Mouse (Mus musculus) CH12.LX (cell line): ENCODE data around the gene Asb15. TPM values are rescaled to one million over a fixed set of nuclear protein-coding genes. Genes with fewer than 3 reads are reported as not detected.

ENCODE experiments used
- DNase-seq: peaks from one replicate; pipeline ENCODE4 v3.0.0-alpha.2; 2013; ENCODE audit errors: extremely low read depth
- H3K27ac ChIP-seq: 2 replicates; pipeline ENCODE4 v1.5.1; 2012; ENCODE audit warnings: low read depth, mild to moderate bottlenecking, control low read depth, moderate library complexity; ENCODE audit not compliant: insufficient read depth
- H3K27me3 ChIP-seq: replicated peaks from 2 replicates; pipeline ENCODE3; 2012; ENCODE audit warnings: inconsistent platforms
- H3K36me3 ChIP-seq, 2 experiments: replicated peaks in 1 of 2; 2 replicates each; pipeline versions ENCODE3 to v1.6.1; 2012; ENCODE audit warnings: inconsistent platforms in 1 of 2, low read length in 1 of 2, mild to moderate bottlenecking in 1 of 2, mixed read lengths in 1 of 2, moderate library complexity in 1 of 2; ENCODE audit not compliant: control insufficient read depth in 1 of 2, insufficient read depth in 1 of 2
- H3K4me1 ChIP-seq, 2 experiments: 2 replicates each; pipeline ENCODE4 v1.6.1; 2012; ENCODE audit warnings: inconsistent platforms in 1 of 2, moderate library complexity in 1 of 2; ENCODE audit not compliant: insufficient read depth in 2 of 2, control insufficient read depth in 1 of 2
- H3K4me2 ChIP-seq: 2 replicates; pipeline ENCODE4 v1.6.1; 2012; ENCODE audit warnings: low read depth, mild to moderate bottlenecking, control low read depth; ENCODE audit not compliant: poor library complexity, insufficient read depth, severe bottlenecking
- H3K4me3 ChIP-seq, 3 experiments: fragments of 150-350 bp in 1 of 3; sonication (generic) in 1 of 3; replicated peaks in 1 of 3; 2 replicates each; pipeline versions ENCODE3 to v1.5.1; 2011 to 2012; ENCODE audit warnings: low read depth in 2 of 3, low read length in 2 of 3, mild to moderate bottlenecking in 2 of 3, moderate library complexity in 2 of 3, control low read depth in 1 of 3, improper control_type of control experiment in 1 of 3, inconsistent platforms in 1 of 3, mixed read lengths in 1 of 3; ENCODE audit not compliant: poor library complexity in 1 of 3
- H3K79me2 ChIP-seq: replicated peaks from 2 replicates; pipeline ENCODE4 v1.6.1; 2012; ENCODE audit warnings: mild to moderate bottlenecking, moderate library complexity; ENCODE audit not compliant: control insufficient read depth, poor library complexity, insufficient read depth, severe bottlenecking; ENCODE audit errors: extremely low read depth
- H3K9ac ChIP-seq: 2 replicates; pipeline ENCODE4 v1.6.1; 2012; ENCODE audit warnings: low read depth, mild to moderate bottlenecking, control low read depth, moderate library complexity; ENCODE audit not compliant: insufficient read depth
- H3K9me3 ChIP-seq: replicated peaks from 2 replicates; pipeline ENCODE3; 2012; ENCODE audit warnings: low read length, inconsistent platforms, mixed read lengths
- BHLHE40 ChIP-seq: IDR thresholded peaks from 2 replicates; pipeline ENCODE4 v1.6.1; 2011; ENCODE audit warnings: mild to moderate bottlenecking, low read depth, low read length, improper control_type of control experiment
- CHD1 ChIP-seq: IDR thresholded peaks from 2 replicates; pipeline ENCODE4 v1.6.1; 2012; ENCODE audit warnings: low read depth, low read length, improper control_type of control experiment, inconsistent platforms
- CHD2 ChIP-seq: IDR thresholded peaks from 2 replicates; pipeline ENCODE4 v1.6.1; 2011; ENCODE audit warnings: low read length, improper control_type of control experiment
- CTCF ChIP-seq, 2 experiments: IDR thresholded peaks in 1 of 2; conservative IDR thresholded peaks in 1 of 2; 2 replicates each; pipeline ENCODE4 v1.5.1; 2011 to 2012; ENCODE audit warnings: low read depth in 2 of 2, low read length in 2 of 2, improper control_type of control experiment in 1 of 2, inconsistent platforms in 1 of 2, mild to moderate bottlenecking in 1 of 2, moderate library complexity in 1 of 2
- ELF1 ChIP-seq: IDR thresholded peaks from 2 replicates; pipeline ENCODE4 v1.6.1; 2014; ENCODE audit warnings: low read depth, mild to moderate bottlenecking, inconsistent platforms, low read length, improper control_type of control experiment
- EP300 ChIP-seq: IDR thresholded peaks from 2 replicates; pipeline ENCODE4 v1.6.1; 2011; ENCODE audit warnings: low read length, improper control_type of control experiment
- GABPA ChIP-seq: IDR thresholded peaks from 2 replicates; pipeline ENCODE4 v1.6.1; 2012; ENCODE audit warnings: low read depth, low read length, improper control_type of control experiment, inconsistent platforms; ENCODE audit not compliant: insufficient replicate concordance
- IRF4 ChIP-seq: IDR thresholded peaks from 2 replicates; pipeline ENCODE4 v1.6.1; 2014; ENCODE audit warnings: low read depth, mild to moderate bottlenecking, inconsistent platforms, low read length, improper control_type of control experiment
- KAT2A ChIP-seq: IDR thresholded peaks from 2 replicates; pipeline ENCODE4 v1.6.1; 2012; ENCODE audit warnings: low read length, improper control_type of control experiment, inconsistent platforms; ENCODE audit not compliant: insufficient replicate concordance
- MAX ChIP-seq: IDR thresholded peaks from 2 replicates; pipeline ENCODE4 v1.6.1; 2011; ENCODE audit warnings: low read length, improper control_type of control experiment
- MAZ ChIP-seq: IDR thresholded peaks from 2 replicates; pipeline ENCODE4 v1.6.1; 2012; ENCODE audit warnings: low read depth, mild to moderate bottlenecking, inconsistent platforms, low read length, improper control_type of control experiment, moderate library complexity
- MEF2A ChIP-seq: IDR thresholded peaks from 2 replicates; pipeline ENCODE4 v1.6.1; 2014; ENCODE audit warnings: low read depth, mild to moderate bottlenecking, inconsistent platforms, low read length, improper control_type of control experiment, borderline replicate concordance
- MYC ChIP-seq: IDR thresholded peaks from 2 replicates; pipeline ENCODE4 v1.6.1; 2011; ENCODE audit warnings: low read depth, mild to moderate bottlenecking, improper control_type of control experiment, low read length
- NRF1 ChIP-seq: IDR thresholded peaks from 2 replicates; pipeline ENCODE4 v1.6.1; 2014; ENCODE audit warnings: low read depth, mild to moderate bottlenecking, inconsistent platforms, low read length, improper control_type of control experiment, moderate library complexity
- PAX5 ChIP-seq: IDR thresholded peaks from 2 replicates; pipeline ENCODE4 v1.6.1; 2012; ENCODE audit warnings: low read length, inconsistent platforms, mixed read lengths
- POLR2AphosphoS2 ChIP-seq: IDR thresholded peaks from 2 replicates; pipeline ENCODE4 v1.6.1; 2011; ENCODE audit warnings: low read depth, low read length, improper control_type of control experiment
- RAD21 ChIP-seq: IDR thresholded peaks from 2 replicates; pipeline ENCODE4 v1.6.1; 2011; ENCODE audit warnings: low read depth, mild to moderate bottlenecking, low read length, improper control_type of control experiment, moderate library complexity
- SMC3 ChIP-seq: IDR thresholded peaks from 2 replicates; pipeline ENCODE4 v1.6.1; 2011; ENCODE audit warnings: low read depth, low read length, improper control_type of control experiment
- USF1 ChIP-seq: IDR thresholded peaks from 2 replicates; pipeline ENCODE4 v1.6.1; 2014; ENCODE audit warnings: low read depth, mild to moderate bottlenecking, inconsistent platforms, low read length, improper control_type of control experiment
- ZC3H11A ChIP-seq: IDR thresholded peaks from 2 replicates; pipeline ENCODE4 v1.6.1; 2012; ENCODE audit warnings: low read depth, mild to moderate bottlenecking, inconsistent platforms, low read length, improper control_type of control experiment
- ZKSCAN1 ChIP-seq: IDR thresholded peaks from 2 replicates; pipeline ENCODE4 v1.6.1; 2012; ENCODE audit warnings: low read depth, inconsistent platforms, low read length, improper control_type of control experiment, borderline replicate concordance
- ZMIZ1 ChIP-seq: IDR thresholded peaks from 2 replicates; pipeline ENCODE4 v1.6.1; 2012; ENCODE audit warnings: low read depth, mild to moderate bottlenecking, inconsistent platforms, low read length, improper control_type of control experiment
- ZNF384 ChIP-seq: IDR thresholded peaks from 2 replicates; pipeline ENCODE4 v1.6.1; 2012; ENCODE audit warnings: low read depth, low read length, improper control_type of control experiment, inconsistent platforms
- dilution Hi-C: fragments of 300-500 bp; cut with MboI; formaldehyde crosslinking; loops from 2 replicates; pipeline ENCODE4 v1.14.3; 2020; ENCODE audit warnings: low sequenced_read_pairs; ENCODE audit not compliant: extremely low pct_unique_long_range_greater_than_20kb, extremely low pct_ligation_motif_present
- in situ Hi-C: fragments of 300-500 bp; cut with MboI; formaldehyde crosslinking; loops from 3 replicates; pipeline ENCODE4 v1.14.3; 2019; ENCODE audit warnings: low sequenced_read_pairs, low pct_ligation_motif_present, low pct_unique_long_range_greater_than_20kb, mixed read lengths
- polyA plus RNA-seq: library from polyadenylated mRNA; unstranded; fragments of >175 nt; gene quantifications from 2 replicates; pipeline ENCODE4 v1.2.1, GENCODE M21; 2012; ENCODE audit warnings: low read depth; ENCODE audit not compliant: insufficient read length
- total RNA-seq, 2 experiments: library from RNA; depleted of rRNA; stranded (reverse); fragments of 300-350 nt in 1 of 2; fragments of >200 nt in 1 of 2; gene quantifications; 2 replicates each; pipeline ENCODE4 v1.2.3; 2012 to 2014

The Asb15 gene
- total and polyA plus RNA-seq, 3 experiments: 0.10 TPM; not detected in 2

DNA sequence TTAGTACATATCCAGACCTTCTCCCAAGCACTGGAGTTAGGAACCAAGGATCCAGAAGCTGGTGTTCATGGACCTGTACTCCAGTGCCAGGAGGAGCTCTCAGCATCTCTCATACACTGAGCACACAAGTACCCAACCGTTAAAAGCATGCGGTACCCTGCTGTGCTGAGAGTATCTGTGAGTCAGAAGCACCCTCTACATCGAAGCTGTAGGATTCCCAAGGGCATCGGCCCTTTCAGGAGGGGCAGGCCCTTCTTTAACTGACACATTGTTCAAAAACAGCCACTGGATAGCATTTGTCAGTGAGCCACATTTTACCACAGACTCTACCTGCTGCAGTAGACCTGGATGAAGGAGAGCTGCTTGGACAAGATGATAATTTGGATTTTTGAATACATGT is 80.2 kb downstream of the Asb15 start:
- H3K4me3 ChIP-seq: no peak overlapping the region
- no peaks in the 10 kb centered on the region for H3K27me3 ChIP-seq
- dilution Hi-C loops: no loop called here
- H3K79me2 ChIP-seq: no peaks in the 10 kb centered on the region
- no peak overlapping the region for H3K27ac ChIP-seq
- no peak overlapping the region for H3K9ac ChIP-seq
- H3K36me3 ChIP-seq: peaks cover 0 to 9% of the 10 kb centered on the region in 2 experiments
- TF ChIP-seq SMC3 (no peak), PAX5 (no peak), CHD2 (no peak), NRF1 (no peak), CTCF (conservative IDR thresholded peaks at IDR 0.05 in 1 of 2, IDR thresholded peaks at IDR 0.05 in 1 of 2; ENCODE audit: low read depth in 2 of 2, low read length in 2 of 2) (no peak), MAZ (no peak), KAT2A (no peak), MEF2A (no peak), ZC3H11A (no peak), MAX (0 out of 2 replicates have a peak, but pooled peaks have one; percentile 26), BHLHE40 (peak; percentile 28; the same call in 1 of the 2 replicates)
- TF ChIP-seq, all 38 proteins: peak for 2
- peak; percentile 83 for DNase-seq
- in situ Hi-C loops: no loop called here
- Histone ChIP-seq H3K4me1 (peaks cover 4 to 22% of the 10 kb centered on the region in 2 experiments), H3K4me2 (no peak overlapping the region), H3K9me3 (no peaks in the 10 kb centered on the region)

DNA sequence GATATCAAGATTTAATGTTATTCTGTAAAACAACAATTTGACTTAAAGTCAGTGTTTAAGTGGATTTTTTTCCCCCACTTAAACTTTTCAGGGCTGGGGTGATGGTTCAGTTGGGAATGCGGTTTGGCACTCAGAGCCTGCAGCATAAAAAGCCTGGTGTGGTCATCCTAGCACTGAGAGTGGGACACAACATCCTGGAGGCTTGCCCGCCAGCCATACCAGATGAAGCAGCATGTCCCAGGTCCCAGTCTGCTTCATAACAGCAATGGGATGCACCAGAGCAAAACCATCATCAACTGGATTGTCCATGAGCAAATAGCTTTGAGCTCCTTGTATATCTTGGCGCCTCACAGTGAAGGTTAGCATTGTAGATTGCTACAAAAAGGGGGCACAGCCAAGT is 80.7 kb downstream of the Asb15 start:
- Histone ChIP-seq H3K9me3 (no peaks in the 10 kb centered on the region), H3K9ac (no peak overlapping the region), H3K4me2 (no peak overlapping the region), H3K27ac (no peak overlapping the region), H3K4me3 (no peak overlapping the region), H3K36me3 (peaks cover 0 to 13% of the 10 kb centered on the region in 2 experiments), H3K4me1 (peaks cover 4 to 22% of the 10 kb centered on the region in 2 experiments), H3K79me2 (no peaks in the 10 kb centered on the region), H3K27me3 (no peaks in the 10 kb centered on the region)
- no peak for DNase-seq
- in situ Hi-C loops (no loop called here), dilution Hi-C loops (no loop called here)
- TF ChIP-seq MYC (no peak), RAD21 (no peak), ELF1 (no peak), EP300 (no peak), CTCF (conservative IDR thresholded peaks at IDR 0.05 in 1 of 2, IDR thresholded peaks at IDR 0.05 in 1 of 2; ENCODE audit: low read depth in 2 of 2, low read length in 2 of 2) (no peak), CHD2 (no peak), GABPA (no peak), POLR2AphosphoS2 (no peak), ZC3H11A (no peak), ZMIZ1 (no peak), ZNF384 (no peak), ZKSCAN1 (no peak), IRF4 (no peak), BHLHE40 (no peak), USF1 (no peak), CHD1 (no peak)
